Mouse (Mus musculus): ENCODE data around the gene Slc22a23. TPM values are rescaled to one million over a fixed set of nuclear protein-coding genes. Genes with fewer than 3 reads are reported as not detected.

The Slc22a23 gene
- polyA plus RNA-seq, 1 experiment from 2014 or later: 15.2 TPM

GRCm38 (mm10) chr13:34331399-34332186 lies 13.4 kb downstream of the Slc22a23 start:
- Histone ChIP-seq H3K36me3 (ENCODE audit: control insufficient read depth, insufficient read depth, low read length) (no peaks in the 10 kb centered on the region), H3K4me3 (ENCODE audit: low read depth, low read length) (no peak overlapping the region), H3K9ac (ENCODE audit: low read depth, low read length) (no peak overlapping the region), H3K9me3 (replicated peaks; ENCODE audit: control insufficient read depth, low read length, poor library complexity, severe bottlenecking) (no peaks in the 10 kb centered on the region), H3K27me3 (ENCODE audit: control insufficient read depth, insufficient read depth, low read depth, low read length) (no peaks in the 10 kb centered on the region), H3K4me1 (ENCODE audit: control insufficient read depth, insufficient read depth, low read length) (peaks cover 3% of the 10 kb centered on the region; the same call in 1 of the 2 replicates), H3K27ac (ENCODE audit: low read length) (no peak overlapping the region), H3K4me2 (ENCODE audit: low read length) (no peak overlapping the region)
- 86% methylated on average over 7 of the region's 7 CpGs for WGBS
- no peak for ATAC-seq

GRCm38 (mm10) chr13:34329589-34329988 lies 15.4 kb downstream of the Slc22a23 start:
- no peaks in the 10 kb centered on the region for H3K36me3 ChIP-seq (ENCODE audit: control insufficient read depth, insufficient read depth, low read length)
- ATAC-seq: no peak
- H3K4me1 ChIP-seq (ENCODE audit: control insufficient read depth, insufficient read depth, low read length): peaks cover 3% of the 10 kb centered on the region; the same call in 1 of the 2 replicates
- H3K4me2 ChIP-seq (ENCODE audit: low read length): no peak overlapping the region
- no peaks in the 10 kb centered on the region for H3K9me3 ChIP-seq (replicated peaks; ENCODE audit: control insufficient read depth, low read length, poor library complexity, severe bottlenecking)
- no peak overlapping the region for H3K27ac ChIP-seq (ENCODE audit: low read length)
- no peak overlapping the region for H3K4me3 ChIP-seq (ENCODE audit: low read depth, low read length)
- H3K9ac ChIP-seq (ENCODE audit: low read depth, low read length): no peak overlapping the region
- WGBS: 96% methylated on average over 4 of the region's 4 CpGs
- no peaks in the 10 kb centered on the region for H3K27me3 ChIP-seq (ENCODE audit: control insufficient read depth, insufficient read depth, low read depth, low read length)

GRCm38 (mm10) chr13:34326992-34327391 lies 18.0 kb downstream of the Slc22a23 start:
- Histone ChIP-seq H3K9me3 (replicated peaks; ENCODE audit: control insufficient read depth, low read length, poor library complexity, severe bottlenecking) (no peaks in the 10 kb centered on the region), H3K4me2 (ENCODE audit: low read length) (no peak overlapping the region), H3K4me1 (ENCODE audit: control insufficient read depth, insufficient read depth, low read length) (no peaks in the 10 kb centered on the region), H3K27me3 (ENCODE audit: control insufficient read depth, insufficient read depth, low read depth, low read length) (no peaks in the 10 kb centered on the region), H3K27ac (ENCODE audit: low read length) (no peak overlapping the region), H3K9ac (ENCODE audit: low read depth, low read length) (no peak overlapping the region), H3K36me3 (ENCODE audit: control insufficient read depth, insufficient read depth, low read length) (no peaks in the 10 kb centered on the region), H3K4me3 (ENCODE audit: low read depth, low read length) (no peak overlapping the region)
- no peak for ATAC-seq
- WGBS: 97% methylated on average over 1 of the region's 1 CpGs

GRCm38 (mm10) chr13:34323361-34323760 lies 21.6 kb downstream of the Slc22a23 start:
- Histone ChIP-seq H3K4me2 (ENCODE audit: low read length) (no peak overlapping the region), H3K27me3 (ENCODE audit: control insufficient read depth, insufficient read depth, low read depth, low read length) (no peaks in the 10 kb centered on the region), H3K4me3 (ENCODE audit: low read depth, low read length) (no peak overlapping the region), H3K36me3 (ENCODE audit: control insufficient read depth, insufficient read depth, low read length) (no peaks in the 10 kb centered on the region), H3K4me1 (ENCODE audit: control insufficient read depth, insufficient read depth, low read length) (no peaks in the 10 kb centered on the region), H3K9me3 (replicated peaks; ENCODE audit: control insufficient read depth, low read length, poor library complexity, severe bottlenecking) (no peaks in the 10 kb centered on the region), H3K9ac (ENCODE audit: low read depth, low read length) (no peak overlapping the region), H3K27ac (ENCODE audit: low read length) (no peak overlapping the region)
- ATAC-seq: no peak
- 86% methylated on average over 2 of the region's 2 CpGs for WGBS

GRCm38 (mm10) chr13:34320482-34320881 lies 24.5 kb downstream of the Slc22a23 start:
- 92% methylated on average over 4 of the region's 4 CpGs for WGBS

GRCm38 (mm10) chr13:34317051-34317450 lies 27.9 kb downstream of the Slc22a23 start:
- no peaks in the 10 kb centered on the region for H3K27me3 ChIP-seq (ENCODE audit: control insufficient read depth, insufficient read depth, low read depth, low read length)

More at GRCm38 (mm10) chr13:34320482-34320881, 24.5 kb downstream of the Slc22a23 start:
- no peaks in the 10 kb centered on the region for H3K9me3 ChIP-seq (replicated peaks; ENCODE audit: control insufficient read depth, low read length, poor library complexity, severe bottlenecking)
- H3K27me3 ChIP-seq (ENCODE audit: control insufficient read depth, insufficient read depth, low read depth, low read length): no peaks in the 10 kb centered on the region
- no peak overlapping the region for H3K9ac ChIP-seq (ENCODE audit: low read depth, low read length)
- H3K4me2 ChIP-seq (ENCODE audit: low read length): no peak overlapping the region
- ATAC-seq: no peak
- H3K36me3 ChIP-seq (ENCODE audit: control insufficient read depth, insufficient read depth, low read length): no peaks in the 10 kb centered on the region
- no peak overlapping the region for H3K4me3 ChIP-seq (ENCODE audit: low read depth, low read length)
- H3K27ac ChIP-seq (ENCODE audit: low read length): no peak overlapping the region
- H3K4me1 ChIP-seq (ENCODE audit: control insufficient read depth, insufficient read depth, low read length): peaks cover 2% of the 10 kb centered on the region

GRCm38 (mm10) chr13:34316511-34316910 lies 28.5 kb downstream of the Slc22a23 start:
- H3K27ac ChIP-seq (ENCODE audit: low read length): no peak overlapping the region

More at GRCm38 (mm10) chr13:34317051-34317450, 27.9 kb downstream of the Slc22a23 start:
- no peaks in the 10 kb centered on the region for H3K36me3 ChIP-seq (ENCODE audit: control insufficient read depth, insufficient read depth, low read length)
- no peak overlapping the region for H3K9ac ChIP-seq (ENCODE audit: low read depth, low read length)
- H3K27ac ChIP-seq (ENCODE audit: low read length): no peak overlapping the region
- no peak overlapping the region for H3K4me3 ChIP-seq (ENCODE audit: low read depth, low read length)
- WGBS: 90% methylated on average over 4 of the region's 4 CpGs
- no peak for ATAC-seq
- no peaks in the 10 kb centered on the region for H3K9me3 ChIP-seq (replicated peaks; ENCODE audit: control insufficient read depth, low read length, poor library complexity, severe bottlenecking)
- peaks cover 2% of the 10 kb centered on the region for H3K4me1 ChIP-seq (ENCODE audit: control insufficient read depth, insufficient read depth, low read length)
- H3K4me2 ChIP-seq (ENCODE audit: low read length): no peak overlapping the region

GRCm38 (mm10) chr13:34313033-34313491 lies 31.9 kb downstream of the Slc22a23 start:
- Histone ChIP-seq H3K4me3 (ENCODE audit: low read depth, low read length) (no peak overlapping the region), H3K9ac (ENCODE audit: low read depth, low read length) (no peak overlapping the region), H3K9me3 (replicated peaks; ENCODE audit: control insufficient read depth, low read length, poor library complexity, severe bottlenecking) (no peaks in the 10 kb centered on the region), H3K4me2 (ENCODE audit: low read length) (no peak overlapping the region), H3K27ac (ENCODE audit: low read length) (no peak overlapping the region), H3K27me3 (ENCODE audit: control insufficient read depth, insufficient read depth, low read depth, low read length) (no peaks in the 10 kb centered on the region), H3K36me3 (ENCODE audit: control insufficient read depth, insufficient read depth, low read length) (no peaks in the 10 kb centered on the region), H3K4me1 (ENCODE audit: control insufficient read depth, insufficient read depth, low read length) (peaks cover 2% of the 10 kb centered on the region)
- WGBS: 40% methylated on average over 4 of the region's 4 CpGs
- no peak for ATAC-seq

More at GRCm38 (mm10) chr13:34316511-34316910, 28.5 kb downstream of the Slc22a23 start:
- H3K4me1 ChIP-seq (ENCODE audit: control insufficient read depth, insufficient read depth, low read length): peaks cover 2% of the 10 kb centered on the region
- H3K9me3 ChIP-seq (replicated peaks; ENCODE audit: control insufficient read depth, low read length, poor library complexity, severe bottlenecking): no peaks in the 10 kb centered on the region
- no peak overlapping the region for H3K4me3 ChIP-seq (ENCODE audit: low read depth, low read length)
- H3K27me3 ChIP-seq (ENCODE audit: control insufficient read depth, insufficient read depth, low read depth, low read length): no peaks in the 10 kb centered on the region
- 87% methylated on average over 6 of the region's 6 CpGs for WGBS
- H3K9ac ChIP-seq (ENCODE audit: low read depth, low read length): no peak overlapping the region
- H3K36me3 ChIP-seq (ENCODE audit: control insufficient read depth, insufficient read depth, low read length): no peaks in the 10 kb centered on the region
- no peak overlapping the region for H3K4me2 ChIP-seq (ENCODE audit: low read length)
- ATAC-seq: no peak

- Histone ChIP-seq H3K4me2 (ENCODE audit: low read length) (no peak overlapping the region), H3K4me3 (ENCODE audit: low read depth, low read length) (no peak overlapping the region), H3K27me3 (ENCODE audit: control insufficient read depth, insufficient read depth, low read depth, low read length) (no peaks in the 10 kb centered on the region), H3K9me3 (replicated peaks; ENCODE audit: control insufficient read depth, low read length, poor library complexity, severe bottlenecking) (no peaks in the 10 kb centered on the region), H3K9ac (ENCODE audit: low read depth, low read length) (no peak overlapping the region), H3K4me1 (ENCODE audit: control insufficient read depth, insufficient read depth, low read length) (peaks cover 2% of the 10 kb centered on the region), H3K27ac (ENCODE audit: low read length) (no peak overlapping the region), H3K36me3 (ENCODE audit: control insufficient read depth, insufficient read depth, low read length) (no peaks in the 10 kb centered on the region)
- 78% methylated on average over 2 of the region's 2 CpGs for WGBS
- ATAC-seq: no peak
Observed at GRCm38 (mm10) chr13:34312346-34313002, 32.5 kb downstream of the Slc22a23 start.

Data from midbrain, embryonic 16.5 days (tissue).